Mouse (Mus musculus) cerebellum, adult 2 months (tissue): Measurements from ENCODE around the gene Stat5a.

Experiments used
- CTCF ChIP-seq: fragments of 200-500 bp; IDR thresholded peaks from 2 replicates; pipeline ENCODE4 v1.5.1; 2011; ENCODE audit warnings: low read depth, mild to moderate bottlenecking, control low read depth, low read length, moderate library complexity, borderline replicate concordance; ENCODE audit not compliant: insufficient read depth
- POLR2A ChIP-seq: fragments of 200-500 bp; IDR thresholded peaks from 2 replicates; pipeline ENCODE4 v1.6.1; 2011; ENCODE audit warnings: low read length, control low read depth, borderline replicate concordance; ENCODE audit not compliant: insufficient read depth

DNA sequence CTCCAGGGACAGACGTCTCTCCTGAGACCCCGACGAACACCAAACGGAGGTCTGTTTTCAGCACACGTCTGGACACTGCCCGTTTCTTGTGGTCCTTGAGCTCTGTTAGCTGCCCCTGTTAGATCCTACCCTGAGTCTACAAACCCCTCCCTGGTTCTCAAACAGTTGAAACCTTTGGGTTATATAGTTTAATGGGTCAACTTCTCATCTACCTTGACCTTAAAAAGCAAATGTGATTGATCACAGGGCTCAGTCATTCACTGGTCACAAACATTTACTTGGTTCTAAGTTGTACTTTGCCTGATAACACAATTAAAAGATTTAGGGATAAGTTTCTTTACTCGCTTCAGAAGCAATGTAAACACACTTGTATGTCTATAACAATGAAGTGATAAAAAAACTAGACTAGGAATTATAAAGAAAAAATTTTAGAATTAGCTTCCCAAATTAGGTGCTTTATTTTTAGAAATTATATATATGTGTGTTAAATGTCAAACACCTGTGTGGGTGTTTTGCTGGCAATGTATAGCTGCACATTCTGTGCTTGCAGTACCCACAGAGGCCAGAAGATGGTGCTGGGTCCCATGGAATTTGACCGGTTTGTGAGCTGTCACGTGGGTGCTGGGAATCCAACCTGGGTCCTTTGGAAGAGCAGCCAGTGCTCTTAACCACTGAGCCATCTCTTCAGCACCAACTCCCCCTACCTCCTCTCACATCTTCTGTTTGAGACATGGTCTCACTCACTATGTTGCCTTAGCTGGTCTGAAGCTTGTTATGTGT, 22.0 kb upstream of the Stat5a start:
- TF ChIP-seq CTCF (peak; percentile 37; the same call in 1 of the 2 replicates), POLR2A (no peak)
